Mouse (Mus musculus): ENCODE results near the gene Ip6k3.

The Ip6k3 gene

DNA sequence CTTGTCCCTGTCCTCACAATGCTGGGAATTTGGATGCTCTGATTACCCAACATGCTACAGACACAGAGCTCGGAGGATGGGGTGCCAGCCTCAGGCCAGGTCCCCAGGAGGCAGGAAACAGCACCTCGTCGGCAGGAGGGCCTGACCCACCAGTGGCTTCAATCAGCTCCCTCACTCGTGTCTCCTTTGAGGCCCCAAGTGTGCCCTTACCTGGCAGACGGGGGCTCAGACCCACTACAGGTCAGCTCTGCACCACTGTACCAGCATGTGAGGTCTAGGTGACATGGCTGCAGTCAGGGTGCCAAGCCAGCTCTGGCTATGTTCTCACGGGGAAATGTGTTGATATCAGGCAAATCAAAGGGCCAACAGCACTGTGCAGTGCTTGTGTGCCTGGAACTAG, 23.6 kb upstream of the Ip6k3 start:
- no peak for TF ChIP-seq GATA4 (IDR thresholded peaks at IDR 0.05; ENCODE audit: insufficient replicate concordance, low read length)

- TF ChIP-seq GATA4 (IDR thresholded peaks at IDR 0.05; ENCODE audit: insufficient replicate concordance, low read length) = no peak
These were observed 22.1 kb upstream of the Ip6k3 start for GRCm38 (mm10) chr17:27189640-27190216.

GRCm38 (mm10) chr17:27188883-27189282, 21.3 kb upstream of the Ip6k3 start:
- TF ChIP-seq GATA4 (IDR thresholded peaks at IDR 0.05; ENCODE audit: insufficient replicate concordance, low read length) = no peak

- no peak for TF ChIP-seq GATA4 (IDR thresholded peaks at IDR 0.05; ENCODE audit: insufficient replicate concordance, low read length)
These were observed 19.5 kb upstream of the Ip6k3 start for GRCm38 (mm10) chr17:27187059-27187458.

- TF ChIP-seq GATA4 (IDR thresholded peaks at IDR 0.05; ENCODE audit: insufficient replicate concordance, low read length) = no peak
These were observed 18.5 kb upstream of the Ip6k3 start for GRCm38 (mm10) chr17:27186068-27186467.

DNA sequence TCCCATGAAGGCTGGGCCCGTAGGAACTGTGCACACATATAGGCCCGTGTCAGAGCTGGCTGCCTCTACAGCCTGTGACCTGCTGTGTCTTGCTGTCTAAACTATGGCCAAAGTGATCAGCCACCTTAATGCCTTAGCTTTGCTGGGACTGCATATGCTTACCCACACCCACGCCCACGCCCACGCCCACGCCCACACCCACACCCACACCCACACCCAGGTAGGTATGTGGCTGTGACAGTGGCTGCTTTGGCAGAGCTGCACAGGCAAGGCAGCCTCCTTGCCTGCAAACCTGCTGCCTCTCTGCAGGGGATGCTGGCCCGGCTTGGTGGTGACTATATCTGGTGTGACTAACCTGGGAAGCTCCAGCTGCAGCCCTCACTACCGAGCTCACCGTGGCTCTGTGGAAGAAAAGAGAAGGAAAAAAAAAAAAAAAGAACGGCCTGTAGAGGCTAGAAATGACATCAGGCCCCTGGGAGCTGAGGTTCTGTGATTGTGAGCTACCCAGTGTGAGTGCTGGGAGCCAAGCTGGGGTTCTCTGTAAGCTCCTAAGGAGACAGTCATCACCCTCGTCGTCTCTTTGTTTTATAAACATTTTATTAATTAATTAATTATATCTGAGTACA, 16.2 kb upstream of the Ip6k3 start:
- no peak for TF ChIP-seq GATA4 (IDR thresholded peaks at IDR 0.05; ENCODE audit: insufficient replicate concordance, low read length)

GRCm38 (mm10) chr17:27182401-27182800, 14.8 kb upstream of the Ip6k3 start:
- no peak for TF ChIP-seq GATA4 (IDR thresholded peaks at IDR 0.05; ENCODE audit: insufficient replicate concordance, low read length)

GRCm38 (mm10) chr17:27181666-27182065, 14.1 kb upstream of the Ip6k3 start:
- no peak for TF ChIP-seq GATA4 (IDR thresholded peaks at IDR 0.05; ENCODE audit: insufficient replicate concordance, low read length)

- TF ChIP-seq GATA4 (IDR thresholded peaks at IDR 0.05; ENCODE audit: insufficient replicate concordance, low read length) = no peak
These were observed 12.2 kb upstream of the Ip6k3 start for GRCm38 (mm10) chr17:27179681-27180280.

DNA sequence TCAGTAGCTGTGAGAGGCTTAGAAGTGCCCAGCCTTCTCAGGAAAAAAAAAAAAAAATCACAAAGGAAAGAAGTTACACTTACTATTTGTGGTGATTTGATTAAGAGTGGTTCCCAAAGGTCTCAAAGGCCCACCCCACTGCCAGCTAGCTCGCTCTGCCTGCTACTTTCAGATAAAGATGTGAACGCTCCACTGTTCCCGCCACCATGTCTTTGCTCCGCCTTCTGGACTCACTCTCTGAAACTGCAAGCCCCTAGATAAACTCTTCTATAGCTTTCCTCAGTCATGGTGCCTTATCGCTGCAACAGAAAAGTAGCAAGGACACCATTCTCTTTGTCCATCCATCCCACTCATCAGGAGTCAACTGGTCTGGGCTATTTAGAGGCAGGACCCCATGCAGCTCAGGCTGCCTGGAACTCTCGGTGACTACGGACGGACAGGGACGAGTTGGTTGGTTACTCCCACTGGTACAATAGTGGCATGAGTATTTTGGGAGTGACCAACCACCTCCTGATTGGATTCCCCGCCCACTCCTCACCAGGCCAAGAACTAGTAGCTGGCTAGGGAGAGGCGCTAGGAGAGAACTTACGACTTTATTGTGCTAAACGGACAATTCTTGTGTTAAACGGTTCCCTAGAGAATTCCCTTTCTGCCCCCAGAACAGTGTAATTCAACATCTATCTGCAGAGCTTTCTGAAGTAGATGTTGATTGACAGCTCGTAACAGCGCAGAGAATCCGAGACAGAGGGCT, 11.0 kb upstream of the Ip6k3 start:
- TF ChIP-seq GATA4 (IDR thresholded peaks at IDR 0.05; ENCODE audit: insufficient replicate concordance, low read length) = no peak

- no peak for TF ChIP-seq GATA4 (IDR thresholded peaks at IDR 0.05; ENCODE audit: insufficient replicate concordance, low read length)
These were observed 10.4 kb upstream of the Ip6k3 start for GRCm38 (mm10) chr17:27178019-27178418.

- no peak for TF ChIP-seq GATA4 (IDR thresholded peaks at IDR 0.05; ENCODE audit: insufficient replicate concordance, low read length)
These were observed 9.2 kb upstream of the Ip6k3 start for GRCm38 (mm10) chr17:27176754-27177153.

DNA sequence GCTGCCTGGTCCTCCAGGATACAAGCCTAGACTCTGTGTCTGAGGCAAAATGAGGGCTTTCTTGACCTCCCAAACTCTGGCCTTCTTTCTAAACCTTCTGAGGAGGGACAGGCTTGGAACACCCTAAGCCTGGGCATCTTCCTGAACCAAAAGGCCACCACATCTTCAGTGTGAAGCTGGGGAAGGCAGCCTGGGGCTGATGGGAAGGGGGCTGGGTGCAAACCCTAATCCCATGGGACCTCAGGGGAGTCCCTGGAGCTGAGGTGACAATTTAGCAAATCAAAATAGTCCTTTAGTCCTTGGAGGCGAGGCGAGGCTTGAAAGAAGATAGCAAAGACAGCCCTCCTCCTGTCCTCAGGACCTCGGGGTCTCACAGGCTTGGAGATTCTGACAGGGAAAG, 8.7 kb upstream of the Ip6k3 start:
- TF ChIP-seq GATA4 (IDR thresholded peaks at IDR 0.05; ENCODE audit: insufficient replicate concordance, low read length) = no peak

- no peak for TF ChIP-seq GATA4 (IDR thresholded peaks at IDR 0.05; ENCODE audit: insufficient replicate concordance, low read length)
These were observed 7.7 kb upstream of the Ip6k3 start for GRCm38 (mm10) chr17:27175196-27175874.

- TF ChIP-seq GATA4 (IDR thresholded peaks at IDR 0.05; ENCODE audit: insufficient replicate concordance, low read length) = no peak
These were observed 6.1 kb upstream of the Ip6k3 start for GRCm38 (mm10) chr17:27173715-27174114.

Measured in liver, adult (tissue).